Mouse (Mus musculus): ENCODE results near the gene Cenpc1.

DNA sequence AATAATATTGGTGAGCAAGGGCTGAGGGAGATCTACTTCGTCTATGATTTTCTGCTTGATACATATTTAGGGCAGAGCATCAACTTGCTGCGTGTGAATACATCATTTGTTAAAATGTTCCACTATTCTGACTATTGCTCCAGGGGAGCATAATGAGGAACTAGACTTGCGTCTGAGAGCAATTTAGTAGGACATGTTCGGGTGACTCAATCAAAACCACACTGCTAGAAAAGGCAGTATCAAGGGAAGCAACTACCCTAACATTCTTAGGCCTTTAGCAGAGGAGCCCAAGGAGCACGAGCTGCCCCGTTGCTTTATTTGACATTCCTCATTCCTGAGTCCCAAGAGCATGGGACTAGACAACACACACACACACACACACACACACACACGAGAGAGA, 19.6 kb upstream of the Cenpc1 start:
- TF ChIP-seq CTCF (IDR thresholded peaks at IDR 0.05; ENCODE audit: low read depth, low read length) (no peak), POLR2A (IDR thresholded peaks at IDR 0.05; ENCODE audit: borderline replicate concordance, low read depth, low read length) (no peak)

Data from bone marrow macrophage, adult 2 months (primary cell).